Mouse (Mus musculus) gastrocnemius, postnatal 4 days (tissue): Measurements from ENCODE around the gene Ninl. TPM values are rescaled to one million over a fixed set of nuclear protein-coding genes. Genes with fewer than 3 reads are reported as not detected.
A peak's percentile ranks its signal among the peaks of the same experiment; 100 is the strongest.
"Not testable (repeated sequence)": the region's sequence is repeated elsewhere in the genome, so short reads cannot be mapped to it uniquely, and the experiment has no call there.

Source experiments
- DNase-seq, 2 experiments: peaks; one replicate each; pipeline ENCODE4 v3.0.0; 2021 to 2022; ENCODE audit warnings: low spot score in 2 of 2, mixed read lengths in 2 of 2
- total RNA-seq, 2 experiments: library from RNA; stranded (reverse); gene quantifications; 2 replicates each; pipeline ENCODE4 v1.2.3; 2021

Ninl gene
- total RNA-seq, 2 experiments from 2014 or later = 0.62 to 1.5 TPM

DNA sequence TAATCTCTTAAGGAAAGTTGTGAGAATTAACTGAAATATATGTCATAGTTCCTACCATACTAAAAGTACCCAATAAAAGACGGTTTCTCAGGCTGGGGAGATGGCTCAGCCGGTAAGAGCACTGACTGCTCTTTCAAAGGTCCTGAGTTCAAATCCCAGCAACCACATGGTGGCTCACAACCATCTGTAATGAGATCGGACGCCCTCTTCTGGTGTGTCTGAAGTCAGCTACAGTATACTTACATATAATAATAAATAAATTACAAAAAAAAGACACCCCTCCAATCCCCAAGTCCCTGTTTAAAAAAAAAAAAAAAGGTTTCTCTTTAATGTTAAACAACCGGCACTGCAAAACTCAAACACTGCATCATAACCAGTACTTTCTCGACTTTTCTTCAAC, 130.3 kb downstream of the Ninl start:
- DNase-seq = not testable (repeated sequence)

- no peak for DNase-seq
These were observed 134.2 kb downstream of the Ninl start, which contains the start of gene Gins1 for GRCm38 (mm10) chr2:150904936-150905450. Gene Gins1 (plus strand): TSS chr2:150905400.

DNA sequence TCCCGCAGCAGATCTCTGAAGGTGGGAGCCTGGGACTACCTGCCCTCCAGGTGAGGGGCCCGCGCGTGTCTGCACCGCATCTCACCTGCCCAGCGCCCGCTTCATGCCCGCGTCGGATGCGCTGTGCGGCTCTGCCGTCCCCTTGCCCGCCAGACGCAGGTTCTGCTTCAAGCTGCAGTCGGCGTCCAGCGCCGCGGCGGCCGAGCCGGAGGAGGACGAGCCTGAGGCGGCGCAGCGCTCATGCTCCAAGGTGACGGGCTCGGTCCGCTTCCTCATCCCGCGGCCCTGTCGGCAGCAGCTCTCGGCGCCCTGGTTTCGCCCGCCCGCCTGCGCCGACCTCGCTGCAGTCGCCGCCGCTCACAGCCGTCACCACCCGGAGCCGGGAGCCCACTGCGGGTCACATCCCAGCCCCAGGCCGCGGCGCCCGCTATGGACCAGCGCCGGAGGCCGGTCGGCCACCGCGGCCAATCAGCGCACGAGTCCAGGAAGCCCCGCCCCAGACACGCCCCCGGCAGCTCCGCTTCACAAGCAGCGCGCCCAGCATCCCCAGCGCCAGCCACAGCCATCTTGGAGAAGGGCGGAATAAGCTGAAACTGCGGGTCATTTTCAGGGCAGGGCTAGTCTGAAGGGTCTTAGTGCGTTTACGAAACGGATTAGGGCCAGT, 134.8 kb downstream of the Ninl start, which contains the start of gene Abhd12:
Gene Abhd12 (minus strand): TSS at position 470 of the 664 bp plus-strand sequence.
- peak; percentile 99 for DNase-seq

DNA sequence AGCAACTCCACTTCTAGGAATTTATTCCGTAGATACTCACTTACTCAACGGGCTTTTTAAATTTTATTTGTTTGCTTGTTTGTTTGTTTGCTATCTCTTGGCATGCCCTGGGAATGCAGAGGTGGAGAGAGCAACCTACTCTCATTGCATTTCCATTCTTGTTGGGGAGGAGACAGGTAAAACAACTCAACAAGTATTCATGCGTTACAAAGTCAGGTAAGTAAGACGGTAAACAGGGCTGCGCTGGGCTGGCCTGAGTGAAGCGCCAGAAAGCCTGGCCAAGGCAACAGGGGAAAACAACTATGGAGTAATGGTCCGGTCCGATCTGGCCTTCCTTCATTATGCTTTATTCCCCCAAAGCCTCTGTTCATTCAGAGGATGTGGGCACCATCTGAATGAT, 136.8 kb downstream of the Ninl start:
- DNase-seq = no peak

- no peak for DNase-seq
These were observed 138.8 kb downstream of the Ninl start for GRCm38 (mm10) chr2:150900341-150900740.

- DNase-seq = no peak
These were observed 143.4 kb downstream of the Ninl start for GRCm38 (mm10) chr2:150895691-150896252.

DNA sequence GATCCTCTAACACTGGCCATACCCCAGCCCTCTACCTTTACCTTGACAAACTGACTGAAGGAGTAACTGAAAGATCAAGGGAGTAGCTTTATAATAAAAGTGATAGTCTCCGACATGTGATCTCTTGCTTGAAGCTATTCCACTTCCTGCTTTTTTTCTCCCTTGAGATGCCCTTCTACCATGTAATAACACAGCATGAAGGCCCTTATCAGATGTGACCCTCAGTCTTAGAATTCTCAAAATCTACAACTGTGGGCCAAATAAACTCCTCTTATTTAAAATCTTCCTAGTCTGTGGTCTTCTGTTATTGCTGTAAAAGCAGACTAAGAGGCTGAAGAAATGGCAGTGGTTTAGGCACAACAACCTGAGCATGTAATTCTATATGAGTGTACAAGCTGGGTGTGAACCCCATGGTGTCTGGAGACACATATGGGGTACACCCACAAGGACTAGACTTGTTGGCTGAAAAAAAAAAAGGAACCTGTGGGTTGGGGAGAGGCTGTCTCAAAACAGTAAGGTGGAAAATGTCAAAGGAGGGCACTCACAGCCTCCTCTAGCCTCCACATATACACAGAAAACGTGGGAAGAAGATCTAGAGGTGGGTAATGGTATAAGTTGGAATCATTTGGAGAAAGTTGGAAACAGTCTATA, 144.4 kb downstream of the Ninl start:
- no peak for DNase-seq

DNA sequence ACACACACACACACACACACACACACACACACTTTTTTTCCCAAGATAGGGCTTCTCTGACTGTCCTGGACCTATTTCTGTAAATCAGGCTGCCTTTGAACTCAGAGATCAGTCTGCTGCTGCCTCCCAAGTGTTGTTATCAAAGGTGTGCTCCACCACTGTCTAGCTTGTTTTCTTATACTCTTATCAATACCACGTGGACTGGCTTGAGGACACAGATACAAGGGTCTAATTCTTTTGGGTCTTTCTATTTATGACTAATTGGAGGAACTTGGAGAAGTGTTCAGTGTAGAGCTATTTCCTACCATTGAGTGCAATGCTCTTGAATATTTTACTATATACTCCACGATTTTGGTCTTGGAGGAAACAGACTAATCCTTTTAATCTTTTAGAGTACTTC, 151.8 kb downstream of the Ninl start:
- DNase-seq = no peak

GRCm38 (mm10) chr2:150886315-150886714, 152.9 kb downstream of the Ninl start:
- DNase-seq = no peak

- no peak for DNase-seq
These were observed 153.4 kb downstream of the Ninl start for GRCm38 (mm10) chr2:150885814-150886213.

DNA sequence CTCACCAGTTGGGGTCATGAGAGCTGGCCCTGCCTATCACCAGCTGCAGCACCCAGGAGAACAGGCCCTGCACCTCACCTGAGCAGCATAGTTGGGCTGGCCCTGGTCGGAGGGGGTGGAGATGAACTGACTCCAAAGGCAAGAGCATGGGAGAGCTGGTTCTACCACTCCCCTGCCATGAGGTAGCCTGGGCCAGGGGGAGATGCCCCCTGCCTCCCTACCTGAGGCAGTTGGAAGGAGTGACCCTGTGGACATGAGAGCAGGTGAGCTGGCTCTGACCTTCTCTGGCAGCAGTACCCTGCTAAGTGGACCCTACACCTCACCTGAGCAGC, 154.4 kb downstream of the Ninl start:
- DNase-seq = no peak

Other genes starting within 250 kb of the Ninl start
- gene Abhd12, start 134.6 kb downstream of the Ninl start, total RNA-seq = 10 to 100 TPM; 34.8 to 36.3 TPM
- gene Gins1, start 134.0 kb downstream of the Ninl start, total RNA-seq = 1 to 10 TPM; 5.7 to 7.7 TPM
- gene Nanp, start within 50 bp of the Ninl start, total RNA-seq = 10 to 100 TPM in 1 of 2 experiments, 1 to 10 TPM in 1; 8.7 to 11.2 TPM
- gene Gm14151, start 53.0 kb upstream of the Ninl start, total RNA-seq = not detected
- not detected for gene Gm14147, start 58.9 kb upstream of the Ninl start, total RNA-seq